Mouse (Mus musculus) stomach, embryonic 15.5 days (tissue): ENCODE data around the gene Gid8. TPM values are rescaled to one million over a fixed set of nuclear protein-coding genes. Genes with fewer than 3 reads are reported as not detected.

Source experiments
- ATAC-seq: fragments of 200-750 bp; cut with Nextera tagmentation; 2 replicates; pipeline ENCODE4 v1.8.0; 2017; ENCODE audit warnings: low read depth, moderate number of reproducible peaks, moderate TSS enrichment; ENCODE audit not compliant: insufficient read depth, low FRiP score
- H3K27ac ChIP-seq: fragments of 300-500 bp; sonication (generic); 2 replicates; pipeline ENCODE4 v1.5.1; 2015; ENCODE audit warnings: mild to moderate bottlenecking, inconsistent platforms
- H3K27me3 ChIP-seq: fragments of 300-500 bp; sonication (generic); replicated peaks from 2 replicates; pipeline ENCODE4 v1.6.1; 2015; ENCODE audit warnings: inconsistent platforms
- H3K36me3 ChIP-seq: fragments of 300-500 bp; sonication (generic); 2 replicates; pipeline ENCODE4 v1.6.1; 2015; ENCODE audit warnings: inconsistent platforms
- H3K4me1 ChIP-seq: fragments of 300-500 bp; sonication (generic); 2 replicates; pipeline ENCODE4 v1.6.1; 2015; ENCODE audit warnings: inconsistent platforms
- H3K4me2 ChIP-seq: fragments of 300-500 bp; sonication (generic); 2 replicates; pipeline ENCODE4 v1.6.1; 2015; ENCODE audit warnings: mild to moderate bottlenecking, inconsistent platforms
- H3K4me3 ChIP-seq: fragments of 300-500 bp; sonication (generic); replicated peaks from 2 replicates; pipeline ENCODE4 v1.5.1; 2015; ENCODE audit warnings: inconsistent platforms
- H3K9ac ChIP-seq: fragments of 300-500 bp; sonication (generic); 2 replicates; pipeline ENCODE4 v1.6.1; 2015; ENCODE audit warnings: inconsistent platforms
- H3K9me3 ChIP-seq: fragments of 300-500 bp; sonication (generic); 2 replicates; pipeline ENCODE4 v1.6.1; 2016; ENCODE audit warnings: inconsistent platforms
- WGBS: fragments of 180-500 bp; shearing (Covaris S2); methylation state at CpG from one replicate; pipeline ENCODE4 v1.1.7; 2015; 5-methylcytosine and 5-hydroxymethylcytosine counted together
- polyA plus RNA-seq: library from polyadenylated mRNA; unstranded; fragments of >200 nt; fragmentation: Nextera tagmentation; extraction: Ambion mirVana; gene quantifications from 2 replicates; pipeline ENCODE4 v1.2.1, GENCODE M21; 2015

Gene Gid8
- 61.4 TPM in 2 replicates for polyA plus RNA-seq

DNA sequence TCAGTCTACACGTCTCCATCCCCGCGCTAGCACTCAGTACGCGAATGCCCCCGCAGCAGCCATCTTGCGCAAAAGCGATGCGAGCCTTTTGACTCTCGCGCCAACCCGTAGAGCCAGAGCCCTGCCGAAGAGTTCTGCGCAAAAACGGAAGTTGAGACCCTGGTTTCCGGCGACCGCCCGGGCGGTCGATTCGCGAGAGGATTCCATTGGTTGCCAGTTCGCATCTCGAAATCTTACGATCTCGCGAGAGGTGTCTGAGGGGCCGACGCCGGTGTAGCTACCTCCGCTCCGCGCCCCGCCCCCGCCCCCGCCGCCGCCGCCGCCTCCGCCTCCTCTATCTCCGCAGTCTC lies at the start of gene Gid8, which contains the start of gene Dido1:
Gene Gid8, plus strand, starts transcription at position 195 of the 350 bp plus-strand sequence.
Gene Dido1, minus strand, starts transcription at position 77 of the 350 bp plus-strand sequence.
- WGBS, result under 1% methylated on average over 37 of the region's 43 CpGs
- peak within 1 kb of the TSS; percentile 69 for H3K4me2 ChIP-seq
- H3K36me3 ChIP-seq, result peaks cover 8% of the 10 kb centered on the region; the same call in 1 of the 2 replicates
- no peaks in the 10 kb centered on the region for H3K9me3 ChIP-seq
- peaks cover 21% of the 10 kb centered on the region for H3K4me1 ChIP-seq
- H3K4me3 ChIP-seq, result peak within 1 kb of the TSS; percentile 92
- H3K27ac ChIP-seq, result peak within 1 kb of the TSS; percentile 93
- H3K9ac ChIP-seq, result peak within 1 kb of the TSS; percentile 100
- H3K27me3 ChIP-seq, result no peaks in the 10 kb centered on the region
- peak; percentile 92 for ATAC-seq

GRCm38 (mm10) chr2:180660521-180660920 lies 49.4 kb upstream of the Gid8 start:
- Histone ChIP-seq H3K9ac (no peak overlapping the region), H3K4me1 (no peaks in the 10 kb centered on the region), H3K4me2 (no peak overlapping the region), H3K4me3 (no peak overlapping the region), H3K27ac (no peak overlapping the region), H3K9me3 (no peaks in the 10 kb centered on the region), H3K27me3 (no peaks in the 10 kb centered on the region), H3K36me3 (peaks cover 12% of the 10 kb centered on the region; the same call in 1 of the 2 replicates)
- no peak for ATAC-seq
- WGBS, result 93% methylated on average over 5 of the region's 5 CpGs

DNA sequence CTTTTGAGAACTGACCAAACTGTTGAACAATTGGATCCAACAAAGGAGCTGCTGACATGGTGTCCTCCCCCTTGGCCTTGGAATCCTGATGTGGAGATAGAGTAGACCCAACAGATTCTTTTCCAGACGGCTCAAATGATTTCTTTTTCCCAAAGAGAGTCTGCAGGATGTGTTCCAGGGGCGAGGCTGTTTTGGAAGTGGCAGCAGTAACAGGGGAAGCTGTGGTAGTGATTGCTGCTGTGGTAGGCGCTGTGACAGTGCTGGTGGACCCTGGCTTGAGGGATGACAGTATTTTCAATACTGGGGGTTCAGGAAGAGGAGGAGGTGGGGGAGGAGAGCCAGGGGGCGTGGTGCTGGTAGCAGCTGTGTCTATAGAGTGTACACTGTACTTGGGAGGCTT lies 47.9 kb upstream of the Gid8 start:
- ATAC-seq, result no peak
- H3K9me3 ChIP-seq, result no peaks in the 10 kb centered on the region
- WGBS, result 89% methylated on average over 4 of the region's 4 CpGs

DNA sequence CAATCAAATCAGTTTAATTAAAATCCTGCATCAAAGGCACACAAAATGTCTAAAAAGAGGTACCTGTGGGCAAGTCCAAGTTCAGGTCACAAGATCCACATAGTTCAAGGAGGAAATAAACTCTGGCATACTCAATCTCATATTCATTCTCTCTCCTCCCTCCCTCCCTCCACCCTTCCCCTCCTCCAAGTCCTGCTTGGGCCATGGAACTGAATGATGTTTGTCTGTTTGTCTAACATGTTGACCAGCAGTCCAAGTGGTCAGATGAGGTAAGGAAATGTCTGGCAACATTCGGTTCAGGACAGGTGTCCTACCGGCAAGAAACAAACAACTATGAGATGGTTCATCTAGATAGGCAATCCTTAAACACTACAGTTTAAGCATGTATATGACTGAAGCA lies 33.2 kb upstream of the Gid8 start:
- no peak overlapping the region for H3K27ac ChIP-seq

More for the DNA sequence above, 47.9 kb upstream of the Gid8 start:
- no peak overlapping the region for H3K27ac ChIP-seq
- no peak overlapping the region for H3K4me3 ChIP-seq
- peaks cover 26% of the 10 kb centered on the region for H3K36me3 ChIP-seq
- H3K4me2 ChIP-seq, result no peak overlapping the region
- no peak overlapping the region for H3K9ac ChIP-seq
- H3K4me1 ChIP-seq, result no peaks in the 10 kb centered on the region
- H3K27me3 ChIP-seq, result no peaks in the 10 kb centered on the region

GRCm38 (mm10) chr2:180678609-180679140 lies 31.2 kb upstream of the Gid8 start:
- 27% methylated on average over 4 of the region's 4 CpGs for WGBS
- H3K4me3 ChIP-seq, result no peak overlapping the region
- ATAC-seq, result peak; percentile 41
- H3K27ac ChIP-seq, result no peak overlapping the region
- no peaks in the 10 kb centered on the region for H3K9me3 ChIP-seq
- H3K36me3 ChIP-seq, result peaks cover 28% of the 10 kb centered on the region
- no peak overlapping the region for H3K9ac ChIP-seq
- no peak overlapping the region for H3K4me2 ChIP-seq
- no peaks in the 10 kb centered on the region for H3K4me1 ChIP-seq
- no peaks in the 10 kb centered on the region for H3K27me3 ChIP-seq

More for the DNA sequence above, 33.2 kb upstream of the Gid8 start:
- WGBS, result 82% methylated on average over 2 of the region's 2 CpGs
- Histone ChIP-seq H3K4me2 (no peak overlapping the region), H3K9me3 (no peaks in the 10 kb centered on the region), H3K4me1 (no peaks in the 10 kb centered on the region), H3K4me3 (no peak overlapping the region), H3K9ac (no peak overlapping the region), H3K36me3 (peaks cover 32% of the 10 kb centered on the region), H3K27me3 (no peaks in the 10 kb centered on the region)
- no peak for ATAC-seq

DNA sequence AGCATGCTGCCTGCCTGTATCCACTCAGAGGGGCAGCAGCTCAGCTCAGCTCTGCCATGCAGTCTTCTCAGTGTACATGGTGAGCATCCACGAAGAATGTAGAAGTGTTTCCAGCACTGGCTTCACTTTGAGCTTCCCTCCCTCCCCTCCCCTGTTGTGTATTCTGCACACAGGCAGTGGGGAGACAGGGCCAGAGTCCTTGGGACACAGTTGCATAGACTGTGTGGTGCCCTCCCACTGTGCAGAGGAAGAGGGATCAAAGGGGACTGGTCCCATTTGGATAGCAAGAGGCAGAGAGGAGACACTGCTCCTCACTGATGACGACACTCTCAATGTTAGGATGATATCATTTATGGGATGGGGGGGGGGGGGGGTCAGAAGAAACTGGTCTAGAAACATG lies 28.7 kb upstream of the Gid8 start:
- no peaks in the 10 kb centered on the region for H3K9me3 ChIP-seq

DNA sequence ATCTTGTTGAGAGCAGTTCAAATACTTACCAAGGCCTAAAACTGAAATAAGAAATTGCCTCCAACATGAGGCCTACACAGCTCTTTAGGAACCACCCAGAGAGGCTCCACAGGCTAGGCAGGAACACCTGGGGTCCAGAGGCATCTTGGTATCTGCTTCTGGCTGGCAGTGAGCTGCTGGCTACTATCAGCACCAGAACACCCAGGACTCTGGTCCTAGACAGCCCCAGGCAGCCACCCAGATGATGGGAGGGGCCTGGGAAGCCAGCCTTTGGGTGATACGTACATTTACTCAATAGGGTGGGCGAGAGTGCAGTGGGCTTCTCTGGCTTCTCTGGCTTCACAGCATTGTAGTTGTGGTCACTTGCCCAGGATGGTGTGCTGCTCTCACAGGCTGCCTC lies 26.4 kb upstream of the Gid8 start:
- Histone ChIP-seq H3K4me1 (no peaks in the 10 kb centered on the region), H3K36me3 (peaks cover 68% of the 10 kb centered on the region), H3K4me2 (no peak overlapping the region), H3K9ac (no peak overlapping the region), H3K27ac (no peak overlapping the region), H3K4me3 (no peak overlapping the region), H3K9me3 (no peaks in the 10 kb centered on the region), H3K27me3 (no peaks in the 10 kb centered on the region)
- WGBS, result 88% methylated on average over 2 of the region's 2 CpGs
- ATAC-seq, result no peak

More for the DNA sequence above, 28.7 kb upstream of the Gid8 start:
- ATAC-seq, result no peak
- Histone ChIP-seq H3K4me1 (no peaks in the 10 kb centered on the region), H3K4me2 (no peak overlapping the region), H3K27me3 (no peaks in the 10 kb centered on the region), H3K9ac (no peak overlapping the region), H3K27ac (no peak overlapping the region), H3K36me3 (peaks cover 47% of the 10 kb centered on the region), H3K4me3 (no peak overlapping the region)
- 59% methylated on average over 2 of the region's 2 CpGs for WGBS

DNA sequence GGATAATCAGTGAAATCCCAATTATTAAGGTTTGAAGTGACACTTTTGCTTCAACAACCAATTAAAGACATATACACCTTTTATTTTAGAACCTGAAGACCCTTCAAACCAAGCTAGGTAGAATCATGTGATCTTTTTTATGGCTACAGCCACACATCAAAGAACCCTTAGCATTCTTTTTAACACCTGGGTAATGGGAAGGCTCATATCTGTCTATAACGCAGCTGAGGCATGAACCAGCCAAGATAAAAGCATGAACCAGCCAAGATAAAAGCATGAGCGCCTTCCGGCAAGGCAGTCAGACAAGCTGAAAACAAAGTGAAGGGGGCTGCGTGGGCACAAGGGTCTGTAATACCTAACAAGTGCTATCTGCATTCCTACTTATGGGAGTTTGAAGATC lies 25.9 kb upstream of the Gid8 start:
- ATAC-seq, result no peak
- H3K36me3 ChIP-seq, result peaks cover 73% of the 10 kb centered on the region
- H3K27ac ChIP-seq, result no peak overlapping the region
- no peaks in the 10 kb centered on the region for H3K4me1 ChIP-seq
- H3K9me3 ChIP-seq, result no peaks in the 10 kb centered on the region
- no peak overlapping the region for H3K4me2 ChIP-seq
- no peak overlapping the region for H3K9ac ChIP-seq
- H3K27me3 ChIP-seq, result no peaks in the 10 kb centered on the region
- WGBS, result 86% methylated on average over 4 of the region's 4 CpGs
- no peak overlapping the region for H3K4me3 ChIP-seq

DNA sequence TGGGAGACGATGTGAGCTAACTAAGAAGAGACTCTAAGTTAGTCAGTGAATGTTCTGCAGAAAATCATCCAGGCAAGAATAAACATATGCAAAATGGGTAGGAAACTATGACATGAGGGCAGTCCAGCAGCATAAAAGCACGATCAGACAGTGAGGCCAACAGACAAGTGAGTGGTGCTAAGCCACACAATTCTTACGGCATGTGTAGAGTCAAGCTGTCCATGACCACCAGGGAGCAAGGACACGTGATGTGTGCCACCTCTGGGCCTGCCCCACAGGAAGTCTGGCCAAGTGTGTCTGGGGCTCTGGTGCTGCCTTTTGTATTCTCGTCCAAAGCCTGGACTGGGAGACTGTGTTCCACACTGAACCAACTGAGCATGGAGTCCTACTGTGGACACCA lies 20.1 kb upstream of the Gid8 start:
- no peaks in the 10 kb centered on the region for H3K9me3 ChIP-seq
- no peak overlapping the region for H3K4me2 ChIP-seq
- H3K9ac ChIP-seq, result no peak overlapping the region
- ATAC-seq, result no peak
- H3K4me1 ChIP-seq, result no peaks in the 10 kb centered on the region; the same call in 1 of the 2 replicates
- H3K27me3 ChIP-seq, result no peaks in the 10 kb centered on the region
- H3K36me3 ChIP-seq, result peaks cover 49% of the 10 kb centered on the region
- no peak overlapping the region for H3K27ac ChIP-seq
- H3K4me3 ChIP-seq, result no peak overlapping the region
- WGBS, result 89% methylated on average over 5 of the region's 5 CpGs

- no peak for ATAC-seq
- Histone ChIP-seq H3K4me2 (no peak overlapping the region), H3K27me3 (no peaks in the 10 kb centered on the region), H3K27ac (peak overlapping the region; percentile 48; the same call in 1 of the 2 replicates), H3K9me3 (no peaks in the 10 kb centered on the region), H3K36me3 (peaks cover 24% of the 10 kb centered on the region), H3K4me1 (peaks cover 3% of the 10 kb centered on the region; the same call in 1 of the 2 replicates), H3K4me3 (no peak overlapping the region), H3K9ac (no peak overlapping the region)
- WGBS, result 2% methylated on average over 1 of the region's 1 CpGs
These were observed 17.3 kb upstream of the Gid8 start for GRCm38 (mm10) chr2:180692630-180693029.

DNA sequence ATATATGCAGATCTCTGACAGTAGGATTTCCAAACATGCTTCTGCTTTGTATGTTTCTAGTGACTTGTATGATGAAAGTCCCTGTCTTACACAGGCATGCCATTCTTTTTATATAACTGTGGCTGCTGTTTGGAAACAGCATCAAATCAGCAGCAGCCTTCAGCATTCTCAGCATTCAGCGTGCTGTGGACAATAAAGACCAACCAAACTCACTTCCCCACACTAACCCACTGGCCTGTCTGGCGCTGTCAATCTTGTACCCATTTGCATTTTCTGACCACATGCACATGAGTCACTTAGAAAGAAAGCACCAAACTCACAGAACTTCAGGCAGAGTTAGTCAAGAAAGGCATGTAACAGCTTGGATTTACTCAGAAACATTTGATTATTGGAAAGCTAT lies 14.7 kb upstream of the Gid8 start:
- WGBS, result 88% methylated on average over 2 of the region's 2 CpGs
- Histone ChIP-seq H3K4me2 (no peak overlapping the region), H3K4me3 (no peak overlapping the region), H3K4me1 (peaks cover 12% of the 10 kb centered on the region), H3K9me3 (no peaks in the 10 kb centered on the region), H3K36me3 (no peaks in the 10 kb centered on the region), H3K27me3 (no peaks in the 10 kb centered on the region), H3K27ac (no peak overlapping the region), H3K9ac (no peak overlapping the region)
- ATAC-seq, result no peak

GRCm38 (mm10) chr2:180700457-180700856 lies 9.5 kb upstream of the Gid8 start:
- Histone ChIP-seq H3K27me3 (no peaks in the 10 kb centered on the region), H3K4me2 (peak overlapping the region; percentile 90), H3K9ac (peak overlapping the region; percentile 92; the same call in 1 of the 2 replicates), H3K27ac (no peak overlapping the region), H3K36me3 (no peaks in the 10 kb centered on the region), H3K9me3 (no peaks in the 10 kb centered on the region), H3K4me1 (peaks cover 37% of the 10 kb centered on the region), H3K4me3 (peak overlapping the region; percentile 84)
- no peak for ATAC-seq
- 63% methylated on average over 5 of the region's 5 CpGs for WGBS
